Mouse (Mus musculus) gastrocnemius, postnatal 14 days (tissue): ENCODE measurements around the gene Nt5c2. TPM values are rescaled to one million over a fixed set of nuclear protein-coding genes. Genes with fewer than 3 reads are reported as not detected.

ENCODE experiments used
- DNase-seq: peaks from one replicate; pipeline ENCODE4 v3.0.0; 2021; ENCODE audit warnings: mixed read lengths
- intact Hi-C: fragments of 180-260 bp; cut with DNase I; formaldehyde crosslinking; loops from one replicate; pipeline ENCODE4 v1.15.1; 2025; ENCODE audit warnings: low total_unique reads
- total RNA-seq, 2 experiments: library from RNA; stranded (reverse); gene quantifications; 2 replicates each; pipeline ENCODE4 v1.2.3; 2021

The Nt5c2 gene
- total RNA-seq, 2 experiments from 2014 or later = 17.5 to 23.0 TPM

DNA sequence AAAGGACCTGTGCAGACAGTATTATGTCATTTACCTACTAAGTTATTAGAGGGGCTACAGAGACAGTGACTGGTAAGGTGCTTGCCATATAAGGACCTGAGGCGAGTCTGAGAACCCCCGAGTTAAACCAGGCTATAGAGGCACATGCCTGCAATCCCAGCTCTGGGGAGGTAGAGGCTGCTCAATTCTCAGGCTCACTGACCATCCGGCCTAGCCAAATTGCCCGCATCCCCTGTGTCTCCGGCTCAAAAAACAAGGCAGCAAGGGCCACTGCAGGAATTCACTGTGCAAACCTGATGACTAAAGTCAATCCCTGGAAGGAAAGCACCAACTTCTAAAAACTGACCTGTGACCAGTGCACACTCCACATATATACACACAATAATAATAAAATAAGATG, 111.6 kb downstream of the Nt5c2 start:
- intact Hi-C loops = no loop called here
- no peak for DNase-seq

DNA sequence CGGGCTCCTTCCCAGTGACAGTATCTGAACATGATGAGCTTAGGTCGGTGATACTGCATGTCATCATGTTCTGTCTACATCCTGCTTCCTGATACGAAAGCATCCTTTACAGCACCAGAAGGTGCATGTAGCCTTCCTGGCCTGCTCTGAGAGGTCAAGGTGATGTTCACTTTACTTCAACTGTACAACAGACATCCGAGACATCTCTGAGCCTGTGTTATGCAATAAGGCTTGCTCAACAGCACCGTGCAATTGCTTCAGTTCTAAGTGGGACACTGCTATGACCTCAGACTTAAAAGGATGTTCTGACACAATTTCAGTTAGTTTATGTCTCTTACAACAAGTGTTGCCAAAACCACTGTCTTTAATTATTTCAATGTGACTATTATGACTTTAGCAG, 113.6 kb downstream of the Nt5c2 start:
- intact Hi-C loops = no loop called here
- DNase-seq = no peak

- intact Hi-C loops = no loop called here
- no peak for DNase-seq
Measured at GRCm38 (mm10) chr19:46900786-46901185, 114.2 kb downstream of the Nt5c2 start.

DNA sequence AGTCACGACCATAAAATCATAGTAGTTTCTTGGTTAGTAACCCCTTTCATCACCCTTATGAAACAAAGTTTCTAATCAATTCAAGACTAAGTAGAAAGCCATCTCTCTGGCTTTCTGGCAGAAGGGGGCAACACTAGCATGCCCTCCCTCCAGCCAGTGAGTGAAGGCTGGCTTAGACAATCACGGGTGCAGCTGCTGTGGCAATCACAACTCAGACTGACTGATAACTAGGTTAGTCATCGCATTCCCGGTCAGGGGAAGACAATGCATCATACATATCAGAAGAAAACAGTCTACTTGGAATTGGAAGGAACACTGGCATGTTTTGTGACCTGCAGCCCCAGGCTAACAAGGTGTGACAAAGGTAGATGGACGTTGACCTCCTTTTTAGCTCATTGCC, 115.1 kb downstream of the Nt5c2 start:
- intact Hi-C loops = no loop called here
- DNase-seq = no peak

GRCm38 (mm10) chr19:46899306-46899705, 115.6 kb downstream of the Nt5c2 start:
- intact Hi-C loops = no loop called here
- no peak for DNase-seq

DNA sequence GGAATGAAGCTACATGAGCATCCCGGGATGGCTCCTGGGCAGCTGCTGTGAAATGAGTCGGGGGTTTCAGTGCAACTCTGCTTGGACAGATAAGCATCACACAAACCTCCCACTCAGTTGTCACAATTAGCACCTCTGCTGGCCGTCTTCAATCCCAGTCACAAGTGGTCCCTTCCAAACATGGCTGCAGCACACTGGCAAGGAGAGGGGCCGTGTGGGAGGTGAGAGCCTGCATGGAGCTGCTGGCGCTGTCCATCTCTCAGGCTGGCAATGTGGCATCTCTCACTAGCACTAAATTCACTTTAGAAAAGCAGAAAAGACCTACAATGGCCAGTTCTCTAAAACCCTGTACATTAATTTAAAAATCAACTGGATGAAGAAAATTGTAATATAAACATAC, 116.7 kb downstream of the Nt5c2 start:
- intact Hi-C loops = no loop called here
- no peak for DNase-seq

DNA sequence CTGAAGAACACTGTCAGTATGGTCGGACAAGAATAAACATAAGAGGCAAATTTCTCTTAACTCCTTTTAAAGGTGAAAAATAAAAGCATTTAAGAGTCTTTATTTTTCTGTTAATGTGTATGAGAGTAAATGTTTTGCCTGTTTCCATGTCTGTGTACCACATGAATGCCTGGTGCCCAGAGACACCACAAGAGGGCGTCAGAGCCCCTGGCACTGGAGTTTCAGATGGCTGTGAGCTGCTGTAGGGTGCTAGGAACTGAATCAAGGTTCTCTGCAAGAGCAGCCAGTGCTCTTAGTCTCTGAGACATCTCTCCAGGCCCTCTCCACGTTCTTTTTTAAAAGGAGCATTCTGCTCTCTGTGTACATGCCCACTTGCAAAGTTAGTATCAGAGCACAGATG, 117.8 kb downstream of the Nt5c2 start:
- intact Hi-C loops = no loop called here
- no peak for DNase-seq

DNA sequence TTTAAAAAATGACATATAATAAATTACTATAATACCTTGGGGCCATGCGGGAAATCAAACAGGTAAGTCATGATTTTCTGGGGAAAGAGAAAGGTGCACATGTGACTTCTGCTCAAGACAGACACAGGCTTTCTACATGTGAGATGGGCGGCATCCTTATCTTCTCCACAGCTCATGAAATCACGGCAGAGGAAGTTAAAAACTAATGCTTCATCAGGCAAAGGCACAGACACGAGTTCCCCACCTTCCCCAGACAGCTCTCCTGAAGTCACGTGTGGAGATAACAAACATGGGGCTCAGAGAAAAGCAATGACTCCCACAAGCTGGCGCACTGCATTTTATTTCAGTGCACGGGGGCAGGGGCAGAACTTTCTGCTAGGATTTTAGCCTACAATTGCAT, 121.5 kb downstream of the Nt5c2 start:
- DNase-seq = no peak
- intact Hi-C loops = no loop called here

- intact Hi-C loops = no loop called here
- no peak for DNase-seq
Measured at GRCm38 (mm10) chr19:46892856-46893255, 122.1 kb downstream of the Nt5c2 start.

- intact Hi-C loops = no loop called here
- no peak for DNase-seq
Measured at GRCm38 (mm10) chr19:46890657-46891056, 124.3 kb downstream of the Nt5c2 start.

- DNase-seq = no peak
- intact Hi-C loops = no loop called here
Measured at GRCm38 (mm10) chr19:46889666-46890065, 125.3 kb downstream of the Nt5c2 start.

GRCm38 (mm10) chr19:46887811-46888527, 127.0 kb downstream of the Nt5c2 start:
- no peak for DNase-seq
- intact Hi-C loops = no loop called here

DNA sequence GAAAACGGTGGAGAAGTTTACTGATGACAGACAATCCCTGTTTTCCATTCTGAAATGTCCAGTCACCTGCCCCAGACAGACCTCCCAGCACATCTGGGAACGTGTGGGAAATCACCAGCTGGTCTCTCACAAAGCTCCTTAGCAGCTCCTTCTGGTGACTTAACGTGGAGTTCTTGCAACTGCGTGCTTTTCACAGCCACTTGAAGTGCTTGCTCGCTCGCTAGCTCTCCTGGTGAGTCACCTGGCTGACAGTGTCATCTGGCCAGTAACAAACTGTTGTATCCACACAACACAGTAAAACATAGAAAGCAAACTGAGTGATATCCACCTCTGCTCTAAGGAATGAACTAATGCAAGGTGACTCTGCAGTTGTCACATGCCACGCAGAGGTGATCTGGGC, 128.1 kb downstream of the Nt5c2 start:
- DNase-seq = no peak
- intact Hi-C loops = no loop called here

DNA sequence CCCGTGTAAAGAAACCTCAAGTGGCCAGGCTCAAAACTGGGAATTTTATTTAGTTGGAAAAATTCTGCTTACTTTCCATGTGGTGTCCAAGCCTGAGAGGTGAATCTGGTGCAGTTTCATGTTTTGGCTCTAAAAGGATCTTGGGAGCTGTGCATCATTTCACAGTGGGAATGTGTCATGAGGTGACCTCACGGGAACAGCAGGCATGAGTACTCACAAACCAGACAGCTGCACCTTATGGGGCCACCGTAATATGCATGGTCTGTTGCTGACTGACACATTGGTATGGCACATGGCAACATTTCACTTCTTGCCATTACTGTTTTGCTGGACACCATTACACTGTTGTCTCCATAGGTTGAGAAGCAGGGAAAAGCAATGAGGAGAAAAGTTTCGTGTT, 129.6 kb downstream of the Nt5c2 start:
- no peak for DNase-seq
- intact Hi-C loops = no loop called here

GRCm38 (mm10) chr19:46879876-46880275, 135.1 kb downstream of the Nt5c2 start:
- DNase-seq = no peak
- intact Hi-C loops = loop anchor here (2.0 kb wide), 1 partner anchor 111 kb away; no protein-coding TSS in a partner anchor

GRCm38 (mm10) chr19:46878346-46878745, 136.6 kb downstream of the Nt5c2 start:
- intact Hi-C loops = loop anchor here (2.0 kb wide), 1 partner anchor 112 kb away; no protein-coding TSS in a partner anchor
- DNase-seq = peak; percentile 71

- no peak for DNase-seq
- intact Hi-C loops = loop anchor here (2.0 kb wide), 1 partner anchor 113 kb away; no protein-coding TSS in a partner anchor
Measured at GRCm38 (mm10) chr19:46877886-46878285, 137.1 kb downstream of the Nt5c2 start.

- peak; percentile 84 for DNase-seq
- intact Hi-C loops = no loop called here
Measured at GRCm38 (mm10) chr19:46875790-46876189, 139.2 kb downstream of the Nt5c2 start.

GRCm38 (mm10) chr19:46873924-46874323, 141.0 kb downstream of the Nt5c2 start:
- intact Hi-C loops = no loop called here
- DNase-seq = no peak

DNA sequence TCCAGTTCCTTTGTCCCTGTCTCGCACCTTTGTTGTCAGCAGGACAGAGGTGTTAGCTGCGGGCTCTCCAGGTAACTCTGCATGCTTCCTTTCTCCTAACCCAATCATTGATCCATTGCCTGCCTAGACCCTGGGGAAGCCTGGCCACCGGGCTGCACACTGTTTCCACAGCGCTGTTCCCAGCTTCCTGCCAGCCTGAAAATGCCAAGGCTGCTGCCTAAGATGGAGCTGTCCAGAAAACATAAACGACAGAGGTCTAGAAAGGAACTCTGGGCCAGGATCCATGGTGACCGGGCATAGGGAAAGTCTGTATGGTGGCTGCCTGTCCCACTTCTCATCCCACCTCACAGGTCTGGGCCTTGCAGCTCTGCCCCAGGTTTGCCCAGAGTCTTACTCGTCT, 143.3 kb downstream of the Nt5c2 start:
- intact Hi-C loops = no loop called here
- no peak for DNase-seq

- no peak for DNase-seq
- intact Hi-C loops = no loop called here
Measured at GRCm38 (mm10) chr19:46871096-46871495, 143.9 kb downstream of the Nt5c2 start.

GRCm38 (mm10) chr19:46869526-46869925, 145.4 kb downstream of the Nt5c2 start:
- intact Hi-C loops = loop anchor here (5.0 to 10.0 kb wide), 2 partner anchors 197 to 275 kb away; partner anchors contain the start of genes Cyp17a1 and Wbp1l
- peak; percentile 68 for DNase-seq
